Mouse (Mus musculus) B cell, adult 2 months (primary cell): Measurements from ENCODE around the gene Mtss1l.
"Not testable (repeated sequence)": the region's sequence is repeated elsewhere in the genome, so short reads cannot be mapped to it uniquely, and the experiment has no call there.

Source experiments
- DNase-seq, 2 experiments: peaks; one replicate each; pipeline ENCODE4 v3.0.0; 2022

Mtss1l gene

GRCm38 (mm10) chr8:110786501-110786900, 65.2 kb downstream of the Mtss1l start:
- not testable (repeated sequence) for DNase-seq

GRCm38 (mm10) chr8:110786934-110787333, 65.7 kb downstream of the Mtss1l start:
- no peak for DNase-seq

- no peak for DNase-seq
Observed at GRCm38 (mm10) chr8:110787411-110787954, 66.2 kb downstream of the Mtss1l start.

- no peak for DNase-seq
Observed at GRCm38 (mm10) chr8:110788981-110789380, 67.7 kb downstream of the Mtss1l start.

- DNase-seq, result no peak
Observed at GRCm38 (mm10) chr8:110789571-110789970, 68.3 kb downstream of the Mtss1l start.

GRCm38 (mm10) chr8:110790270-110790669, 69.0 kb downstream of the Mtss1l start:
- no peak for DNase-seq
